Mouse (Mus musculus): ENCODE measurements around the gene Cmtm2b.
"Not testable (repeated sequence)": the region's sequence is repeated elsewhere in the genome, so short reads cannot be mapped to it uniquely, and the experiment has no call there.

Gene Cmtm2b

DNA sequence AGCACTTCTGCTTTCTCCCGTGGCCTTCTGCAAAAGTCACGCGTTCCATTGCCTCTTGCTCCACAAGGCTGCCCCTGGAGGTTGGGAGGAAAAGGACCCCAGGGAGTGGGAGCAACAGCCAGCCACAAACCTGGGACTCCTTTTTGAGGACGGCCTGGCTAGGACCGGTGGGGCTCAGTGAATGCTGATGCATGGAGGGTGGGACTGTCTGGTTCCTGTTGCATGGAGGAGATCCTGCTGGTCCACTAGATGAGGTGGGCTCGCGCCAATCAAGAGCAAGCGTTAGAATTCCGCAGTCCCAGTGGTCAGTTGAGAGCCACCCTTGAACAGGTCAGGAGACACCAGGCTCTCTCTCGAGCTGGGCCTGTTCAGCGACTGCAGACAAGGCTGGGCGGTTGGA is at the start of gene Cmtm2b:
Gene Cmtm2b (plus strand): TSS at position 301 of the 400 bp plus-strand sequence.
- DNase-seq (ENCODE audit: low read depth in 1 of 2, low spot score in 2 of 2): not testable (repeated sequence)

DNA sequence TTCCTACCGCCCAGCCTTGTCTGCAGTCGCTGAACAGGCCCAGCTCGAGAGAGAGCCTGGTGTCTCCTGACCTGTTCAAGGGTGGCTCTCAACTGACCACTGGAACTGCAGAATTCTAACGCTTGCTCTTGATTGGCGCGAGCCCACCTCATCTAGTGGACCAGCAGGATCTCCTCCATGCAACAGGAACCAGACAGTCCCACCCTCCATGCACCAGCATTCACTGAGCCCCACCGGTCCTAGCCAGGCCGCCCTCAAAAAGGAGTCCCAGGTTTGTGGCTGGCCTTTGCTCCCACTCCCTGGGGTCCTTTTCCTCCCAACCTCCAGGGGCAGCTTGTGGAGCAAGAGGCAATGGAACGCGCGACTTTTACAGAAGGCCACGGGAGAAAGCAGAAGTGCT is 28.9 kb upstream of the Cmtm2b start, which contains the start of gene Cmtm2a:
Gene Cmtm2a (minus strand): TSS at position 101 of the 400 bp plus-strand sequence.
- not testable (repeated sequence) for DNase-seq (ENCODE audit: low read depth in 1 of 2, low spot score in 2 of 2)

DNA sequence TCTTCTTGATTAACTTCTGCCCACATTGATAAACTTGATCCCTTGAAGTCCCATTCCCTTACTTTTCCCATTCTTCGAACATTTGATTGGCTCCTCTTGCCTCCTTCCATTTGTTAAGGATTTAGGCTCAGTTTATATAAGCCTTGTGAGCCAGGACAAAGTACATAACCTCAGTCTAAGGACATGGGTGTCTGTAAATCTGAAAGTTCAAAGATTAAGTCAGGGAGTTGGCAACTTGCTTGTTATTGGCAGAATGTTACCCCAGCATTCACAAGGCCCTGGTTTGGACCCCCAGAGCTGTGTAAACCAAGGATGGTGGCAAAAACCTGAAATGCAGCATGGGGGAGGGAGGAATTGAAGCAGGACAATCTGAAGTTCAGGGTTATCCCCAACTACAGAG is 27.6 kb upstream of the Cmtm2b start:
- DNase-seq (ENCODE audit: low read depth in 1 of 2, low spot score in 2 of 2): no peak

- DNase-seq (ENCODE audit: low read depth in 1 of 2, low spot score in 2 of 2): not testable (repeated sequence)
Measured at GRCm38 (mm10) chr8:104301577-104301976, 20.5 kb upstream of the Cmtm2b start.

DNA sequence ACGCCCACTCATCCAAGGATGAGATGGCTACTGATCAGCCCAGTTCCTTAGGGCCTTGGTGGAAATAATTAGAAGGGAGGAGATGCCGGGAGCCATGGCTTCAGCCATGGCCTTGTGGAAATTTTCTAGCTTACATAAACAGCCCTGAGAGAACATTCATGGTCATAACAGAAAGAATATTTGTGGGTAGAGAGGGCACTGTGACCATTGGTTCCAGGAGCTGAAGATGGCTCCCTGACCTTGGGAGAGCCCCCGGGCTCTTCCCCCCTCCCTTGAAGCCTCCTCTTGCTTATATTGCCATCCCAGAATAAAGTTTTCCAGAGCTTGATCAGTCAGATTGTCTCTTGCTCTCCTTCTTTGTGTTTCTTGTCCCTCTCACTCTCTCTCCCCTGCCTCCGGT is 19.5 kb upstream of the Cmtm2b start:
- not testable (repeated sequence) for DNase-seq (ENCODE audit: low read depth in 1 of 2, low spot score in 2 of 2)

DNA sequence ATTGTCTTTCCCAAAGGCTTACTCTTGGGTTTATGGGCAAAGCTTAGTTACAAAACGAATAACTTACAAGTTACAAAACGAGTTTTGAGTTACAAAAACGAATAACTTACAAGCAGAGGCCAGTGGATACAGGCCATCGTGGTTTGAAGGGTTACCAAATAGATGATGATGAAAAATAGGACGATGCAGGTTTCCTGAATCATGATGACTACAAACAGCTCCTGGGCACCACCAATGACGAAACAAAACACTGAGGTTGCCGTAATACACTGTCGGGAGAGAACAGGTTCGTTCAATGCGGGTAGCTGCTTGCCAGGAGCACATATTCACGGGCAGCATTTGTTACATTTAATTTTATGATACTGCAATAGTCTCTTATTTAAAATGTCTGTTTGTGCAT is 17.1 kb upstream of the Cmtm2b start:
- no peak for DNase-seq (ENCODE audit: low read depth in 1 of 2, low spot score in 2 of 2)

GRCm38 (mm10) chr8:104308341-104308740 is 13.7 kb upstream of the Cmtm2b start:
- not testable (repeated sequence) for DNase-seq (ENCODE audit: low read depth in 1 of 2, low spot score in 2 of 2)

DNA sequence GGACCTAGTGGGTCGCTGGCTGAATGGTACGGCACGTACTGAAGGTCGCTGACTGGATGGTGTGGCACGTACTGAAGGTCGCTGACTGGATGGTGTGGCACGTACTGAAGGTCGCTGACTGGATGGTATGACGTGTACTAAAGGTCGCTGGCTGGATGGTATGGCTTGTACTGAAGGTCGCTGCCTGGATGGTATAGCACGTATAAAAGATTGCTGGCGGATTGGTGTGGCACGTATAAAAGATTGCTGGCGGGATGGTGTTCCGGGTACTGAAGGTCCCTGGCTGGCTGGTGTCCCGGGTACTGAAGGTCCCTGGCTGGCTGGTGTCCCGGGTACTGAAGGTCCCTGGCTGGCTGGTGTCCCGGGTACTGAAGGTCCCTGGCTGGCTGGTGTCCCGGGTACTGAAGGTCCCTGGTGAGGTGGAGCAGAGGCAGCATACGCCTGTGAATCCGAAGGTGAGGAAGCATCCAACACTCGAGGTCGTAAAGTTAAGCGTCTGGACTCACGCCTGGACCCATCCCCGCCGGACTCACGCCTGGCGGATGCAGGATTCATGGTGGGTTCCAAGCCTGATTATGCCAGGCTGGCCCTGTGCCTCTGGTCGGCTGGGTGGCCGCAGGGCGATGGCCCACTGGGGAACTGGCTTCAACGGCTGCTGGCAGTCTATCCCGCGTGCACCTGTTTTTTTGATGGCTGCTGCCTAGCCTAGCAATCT is 12.4 kb upstream of the Cmtm2b start, which contains the start of the genes Gm45711 and Cmtm1:
Gene Gm45711 (minus strand): TSS at position 641 of the 715 bp plus-strand sequence.
Gene Cmtm1 (minus strand): TSS at position 705 of the 715 bp plus-strand sequence.
- not testable (repeated sequence) for DNase-seq (ENCODE audit: low read depth in 1 of 2, low spot score in 2 of 2)

- not testable (repeated sequence) for DNase-seq (ENCODE audit: low read depth in 1 of 2, low spot score in 2 of 2)
Measured at GRCm38 (mm10) chr8:104312023-104312422, 10.0 kb upstream of the Cmtm2b start.

GRCm38 (mm10) chr8:104313311-104313710 is 8.7 kb upstream of the Cmtm2b start:
- DNase-seq (ENCODE audit: low read depth in 1 of 2, low spot score in 2 of 2): no peak

DNA sequence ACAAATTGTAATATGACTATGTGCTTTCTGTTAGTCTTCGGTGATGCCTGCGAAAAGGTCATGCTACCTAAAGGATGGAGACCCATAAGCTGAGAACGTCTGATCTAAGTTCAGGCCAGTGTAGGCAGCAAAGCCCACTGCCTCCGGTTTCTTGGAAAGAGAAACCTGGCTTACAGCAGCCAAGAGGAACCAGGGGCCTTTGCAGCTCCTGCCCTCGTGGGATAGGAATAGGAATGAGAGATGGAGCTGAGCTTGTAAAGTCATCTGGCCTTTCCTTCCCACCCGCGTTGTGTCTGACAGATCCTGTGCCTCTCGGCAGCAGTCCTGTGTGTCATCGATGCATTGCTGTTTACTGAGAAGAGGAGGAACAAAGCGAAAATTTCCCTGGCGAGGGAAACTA is 763 bp upstream of the Cmtm2b start, which contains the start of gene Gm11020:
Gene Gm11020 (plus strand): TSS at position 301 of the 400 bp plus-strand sequence.
- DNase-seq (ENCODE audit: low read depth in 1 of 2, low spot score in 2 of 2): not testable (repeated sequence)

- DNase-seq (ENCODE audit: low read depth in 1 of 2, low spot score in 2 of 2): no peak
Measured at GRCm38 (mm10) chr8:104332665-104333631, 10.9 kb downstream of the Cmtm2b start.

- peak in 1 of 2 experiments; percentile 13 for DNase-seq (ENCODE audit: low read depth in 1 of 2, low spot score in 2 of 2)
Measured at GRCm38 (mm10) chr8:104333786-104334185, 11.8 kb downstream of the Cmtm2b start.

GRCm38 (mm10) chr8:104334196-104334595 is 12.2 kb downstream of the Cmtm2b start:
- no peak for DNase-seq (ENCODE audit: low read depth in 1 of 2, low spot score in 2 of 2)

DNA sequence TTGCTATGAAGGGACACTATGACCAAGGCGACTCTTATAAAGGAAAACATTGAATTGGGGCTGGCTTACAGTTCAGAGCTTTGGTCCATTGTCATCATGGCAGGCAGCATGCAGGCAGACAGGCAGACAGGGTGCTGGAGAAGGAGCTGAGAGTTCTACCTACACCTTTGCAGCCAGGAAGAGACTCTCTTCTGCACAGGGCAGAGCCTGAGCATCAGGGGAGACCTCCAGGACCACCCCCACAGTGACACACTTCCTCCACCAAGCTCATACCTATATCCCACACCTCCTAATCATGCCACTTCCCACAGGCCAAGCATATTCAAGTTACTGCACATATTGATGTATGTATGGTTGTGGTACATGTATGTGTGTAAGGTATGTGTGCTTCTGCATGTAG is 14.8 kb downstream of the Cmtm2b start:
- no peak for DNase-seq (ENCODE audit: low read depth in 1 of 2, low spot score in 2 of 2)

GRCm38 (mm10) chr8:104337890-104338289 is 15.9 kb downstream of the Cmtm2b start:
- DNase-seq (ENCODE audit: low read depth in 1 of 2, low spot score in 2 of 2): no peak

DNA sequence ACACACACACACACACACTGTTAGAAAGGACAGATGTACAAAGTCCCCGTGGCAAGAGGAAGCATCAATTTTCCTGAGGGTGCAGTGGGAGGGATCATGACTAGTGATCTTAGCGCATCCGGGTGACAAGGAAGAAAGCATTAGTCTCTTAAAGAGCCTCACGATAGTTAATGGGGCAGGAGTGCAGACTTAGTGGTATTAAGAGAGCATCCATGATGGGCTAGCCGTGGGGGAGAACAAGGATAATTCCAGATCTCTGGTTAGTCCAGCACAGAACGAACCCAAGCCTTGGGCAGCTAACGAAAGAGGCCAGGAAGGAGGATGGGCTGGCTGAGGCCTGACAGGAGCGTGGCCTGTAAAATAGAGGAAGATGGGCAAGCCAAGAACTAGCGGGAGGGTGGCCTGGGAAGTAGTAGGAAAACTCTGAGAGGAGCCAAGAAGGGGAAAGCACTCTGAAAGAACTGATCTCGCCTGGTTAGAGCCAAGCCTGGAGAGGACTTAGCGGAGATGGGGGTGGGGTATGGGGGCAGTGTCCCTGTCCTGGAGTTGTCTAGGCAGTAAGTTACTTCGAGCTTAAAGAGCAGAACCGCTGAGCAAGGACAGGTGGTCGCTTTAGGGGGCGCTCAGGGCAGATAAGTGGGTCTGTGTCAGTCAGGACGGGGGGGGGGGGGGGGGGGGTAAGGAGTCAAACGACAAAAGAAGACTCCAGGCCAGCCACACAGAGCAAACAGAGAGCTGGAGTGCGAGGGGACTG is 17.4 kb downstream of the Cmtm2b start, which contains the start of gene Cmtm3:
Gene Cmtm3 (plus strand): TSS at position 182 of the 754 bp plus-strand sequence.
- DNase-seq (ENCODE audit: low read depth in 1 of 2, low spot score in 2 of 2): peak in 1 of 2 experiments; percentile 6

GRCm38 (mm10) chr8:104339983-104340232 is 17.9 kb downstream of the Cmtm2b start:
- no peak for DNase-seq (ENCODE audit: low read depth in 1 of 2, low spot score in 2 of 2)

GRCm38 (mm10) chr8:104340233-104341105 is 18.4 kb downstream of the Cmtm2b start:
- peak; percentile 57 to 75 for DNase-seq (ENCODE audit: low read depth in 1 of 2, low spot score in 2 of 2)

DNA sequence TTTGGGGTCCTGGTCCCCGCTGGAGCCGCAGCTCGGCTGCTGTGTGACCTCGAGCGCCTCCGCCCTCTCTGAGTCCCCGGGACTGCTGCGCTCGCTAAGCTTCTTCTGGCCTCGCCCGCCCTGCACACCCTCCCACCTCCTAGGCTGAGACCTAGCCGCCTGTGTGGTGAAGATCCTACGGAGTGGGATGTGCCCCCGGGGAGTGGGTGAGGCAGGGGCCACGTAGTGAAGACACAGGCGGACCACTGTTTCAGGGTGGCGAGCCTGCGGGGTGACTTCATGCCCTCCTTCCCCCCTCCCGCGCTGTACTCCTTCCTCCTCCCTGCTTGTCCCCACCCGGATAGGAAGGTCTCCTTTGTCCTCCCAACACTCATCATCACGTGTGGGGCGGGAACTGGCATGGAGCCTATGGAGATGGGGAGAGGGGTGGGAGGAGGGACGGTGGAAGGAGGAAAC is 19.1 kb downstream of the Cmtm2b start:
- peak; percentile 20 to 35 for DNase-seq (ENCODE audit: low read depth in 1 of 2, low spot score in 2 of 2)
